Mouse (Mus musculus) olfactory bulb, adult 2 months (tissue): ENCODE measurements at regions not wholly inside any gene's neighbourhood (a gene's known extent, or its start where the extent isn't known, plus 50 kb on each side); places are given as distances from the start of the nearest gene placed in this dataset.

ENCODE experiments used
- H3K27ac ChIP-seq: fragments of 200-500 bp; 2 replicates; pipeline ENCODE4 v1.5.1; 2012; ENCODE audit warnings: low read depth, low read length; ENCODE audit not compliant: insufficient read depth
- H3K4me1 ChIP-seq: fragments of 200-500 bp; 2 replicates; pipeline ENCODE4 v1.6.1; 2012; ENCODE audit warnings: low read length; ENCODE audit not compliant: control insufficient read depth, insufficient read depth
- H3K4me3 ChIP-seq: fragments of 200-500 bp; 2 replicates; pipeline ENCODE4 v1.5.1; 2012; ENCODE audit warnings: mild to moderate bottlenecking, low read depth, low read length, moderate library complexity; ENCODE audit not compliant: insufficient read depth
- CTCF ChIP-seq: fragments of 200-500 bp; IDR thresholded peaks from 2 replicates; pipeline ENCODE4 v1.5.1; 2012; ENCODE audit warnings: low read depth, mild to moderate bottlenecking, low read length, moderate library complexity; ENCODE audit not compliant: insufficient read depth
- POLR2A ChIP-seq: fragments of 200-500 bp; IDR thresholded peaks from 2 replicates; pipeline ENCODE4 v1.6.1; 2012; ENCODE audit warnings: mild to moderate bottlenecking, low read depth, low read length, moderate library complexity; ENCODE audit not compliant: insufficient read depth
- WGBS: fragments of 180-500 bp; shearing (Covaris S2); methylation state at CpG from one replicate; pipeline ENCODE4 v1.1.7; 2018; 5-methylcytosine and 5-hydroxymethylcytosine counted together

GRCm38 (mm10) chr10:15249402-15250086 lies 531.5 kb upstream of the Gje1 start:
- TF ChIP-seq CTCF = no peak
- TF ChIP-seq POLR2A = no peak
- 37% methylated on average over 2 of the region's 2 CpGs for WGBS
- no peaks in the 10 kb centered on the region for H3K4me1 ChIP-seq
- no peak overlapping the region for H3K4me3 ChIP-seq
- no peak overlapping the region for H3K27ac ChIP-seq

GRCm38 (mm10) chr10:15248899-15249298 lies 530.9 kb upstream of the Gje1 start:
- no peak overlapping the region for H3K4me3 ChIP-seq
- no peak overlapping the region for H3K27ac ChIP-seq
- H3K4me1 ChIP-seq = no peaks in the 10 kb centered on the region
- 61% methylated on average over 3 of the region's 3 CpGs for WGBS
- TF ChIP-seq CTCF (no peak), POLR2A (no peak)

DNA sequence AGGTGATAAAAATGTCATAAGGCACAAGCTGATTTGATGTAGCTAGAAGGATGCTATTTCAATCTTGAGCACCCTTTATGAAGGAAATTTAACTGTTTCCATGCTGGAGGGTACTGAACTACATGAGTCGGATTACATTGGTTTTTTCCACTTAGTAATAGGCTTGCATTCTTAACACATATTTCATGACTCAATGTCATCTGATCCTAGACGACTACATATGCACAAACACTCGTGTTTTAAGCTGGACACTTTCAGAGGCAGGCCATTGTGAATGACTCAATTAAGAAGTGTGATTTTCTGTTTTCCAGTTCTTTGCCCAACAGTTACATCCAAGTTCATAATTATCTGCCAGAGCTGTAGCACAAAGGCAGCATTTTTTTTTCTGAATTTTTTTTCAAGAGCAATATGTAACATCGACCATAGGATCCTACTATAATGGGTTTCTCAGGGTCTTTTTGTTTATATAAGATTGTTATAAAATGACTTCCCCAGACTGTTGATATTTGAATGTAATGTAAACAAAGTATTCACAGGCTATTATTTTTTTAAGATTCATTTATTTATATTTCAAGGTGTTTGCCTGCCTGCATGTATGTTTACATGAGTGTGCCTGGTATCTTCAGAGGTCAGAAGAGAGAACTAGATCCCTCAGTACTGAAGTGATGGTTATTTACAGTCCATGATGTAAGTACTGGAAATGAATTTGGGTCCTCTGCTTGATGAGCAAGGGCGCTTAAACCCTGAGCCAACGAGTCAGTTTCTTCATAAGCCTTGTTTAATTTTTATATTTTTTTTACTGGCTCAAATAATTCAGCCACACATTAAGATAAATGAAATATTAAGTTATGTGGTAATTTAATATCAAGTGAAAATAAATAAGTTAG lies 526.6 kb upstream of the Gje1 start:
- no peak overlapping the region for H3K27ac ChIP-seq
- 77% methylated on average over 6 of the region's 6 CpGs for WGBS
- no peak overlapping the region for H3K4me3 ChIP-seq
- no peak for TF ChIP-seq CTCF
- TF ChIP-seq POLR2A = no peak
- H3K4me1 ChIP-seq = no peaks in the 10 kb centered on the region

DNA sequence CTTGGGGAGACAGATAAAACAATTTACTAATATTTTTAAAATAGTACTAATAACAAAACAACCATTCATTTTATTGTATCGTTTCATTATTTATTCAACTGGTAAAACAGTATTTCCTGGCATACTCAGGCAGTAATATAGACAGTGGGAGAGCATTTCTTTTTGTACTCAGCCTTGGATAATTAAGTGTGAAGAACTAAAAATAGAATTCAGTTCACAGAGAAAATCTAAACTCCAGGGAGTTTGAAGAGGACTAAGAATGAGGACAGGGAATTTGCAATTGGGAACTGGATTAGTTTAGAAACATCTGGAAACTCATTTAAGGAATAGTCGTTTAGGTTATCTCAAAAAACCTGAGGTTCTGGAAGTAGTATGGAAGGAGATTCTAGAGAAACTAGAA lies 525.4 kb upstream of the Gje1 start:
- TF ChIP-seq POLR2A (no peak), CTCF (no peak)
- 27% methylated on average over 2 of the region's 2 CpGs for WGBS
- H3K4me1 ChIP-seq = no peaks in the 10 kb centered on the region

DNA sequence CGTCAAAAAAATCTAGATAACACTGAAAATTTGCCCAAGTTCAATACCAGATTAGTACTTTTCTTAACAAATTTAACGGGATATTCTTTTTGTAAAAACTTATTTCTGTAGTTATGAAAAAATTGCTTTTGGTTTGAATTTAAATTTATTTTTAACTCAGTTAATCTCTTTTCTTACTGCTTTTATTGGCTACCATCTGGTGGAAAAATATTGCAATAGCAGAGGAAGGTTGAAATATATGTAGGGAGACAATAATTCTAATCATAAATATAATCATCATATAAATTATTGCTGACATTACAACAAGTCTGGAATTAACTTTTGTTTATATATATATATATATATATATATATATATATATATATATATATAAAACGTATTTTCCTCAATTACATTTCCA lies 500.9 kb upstream of the Gje1 start:
- Histone ChIP-seq H3K27ac (no peak overlapping the region), H3K4me3 (no peak overlapping the region), H3K4me1 (no peaks in the 10 kb centered on the region)
- 87% methylated on average over 3 of the region's 3 CpGs for WGBS
- TF ChIP-seq POLR2A (no peak), CTCF (no peak)

More for the DNA sequence above, 525.4 kb upstream of the Gje1 start:
- H3K4me3 ChIP-seq = no peak overlapping the region
- no peak overlapping the region for H3K27ac ChIP-seq

DNA sequence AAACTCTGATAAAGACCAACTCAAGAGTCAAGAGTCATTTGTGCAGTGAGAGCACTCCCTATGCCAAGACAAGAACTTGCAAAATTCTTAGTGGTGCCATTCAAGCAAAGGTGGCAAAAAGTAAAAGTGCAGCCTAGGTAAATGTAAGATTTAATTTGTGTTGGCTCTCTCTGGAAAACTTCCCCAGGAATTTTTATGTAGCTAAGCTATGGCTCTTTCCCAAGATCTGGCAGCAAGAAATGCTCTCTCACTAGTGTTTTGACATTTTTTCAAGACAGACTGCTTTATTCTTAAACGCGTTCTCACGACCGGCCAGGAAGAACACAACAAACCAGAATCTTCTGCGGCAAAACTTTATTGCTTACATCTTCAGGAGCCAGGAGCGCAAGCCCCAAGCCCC lies 461.6 kb upstream of the Gje1 start:
- TF ChIP-seq POLR2A (no peak), CTCF (no peak)
- Histone ChIP-seq H3K27ac (no peak overlapping the region), H3K4me1 (no peaks in the 10 kb centered on the region), H3K4me3 (no peak overlapping the region)
- WGBS = 64% methylated on average over 6 of the region's 6 CpGs

DNA sequence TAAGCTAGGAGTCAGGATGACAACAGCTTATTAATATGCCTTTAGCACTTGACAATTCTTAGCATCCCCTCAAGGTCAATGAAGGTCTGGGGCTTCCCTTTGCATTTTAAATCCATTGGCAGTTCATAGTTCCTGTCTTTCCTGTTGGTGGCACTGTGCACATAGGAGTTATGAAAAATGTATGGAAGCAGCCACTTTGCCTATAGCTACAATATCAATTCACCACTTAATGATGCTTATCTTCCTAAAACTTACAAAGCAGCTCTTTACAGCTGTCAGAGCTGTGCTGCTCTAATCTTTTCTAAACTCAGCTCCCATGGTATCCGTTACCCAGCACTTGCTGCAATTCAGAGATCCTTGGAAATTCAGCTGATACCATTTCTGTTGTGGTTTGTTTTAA lies 456.4 kb upstream of the Gje1 start:
- TF ChIP-seq CTCF (no peak), POLR2A (no peak)
- Histone ChIP-seq H3K4me1 (no peaks in the 10 kb centered on the region), H3K4me3 (no peak overlapping the region), H3K27ac (no peak overlapping the region)
- 70% methylated on average over 1 of the region's 1 CpGs for WGBS

GRCm38 (mm10) chr10:15172558-15172957 lies 454.5 kb upstream of the Gje1 start:
- H3K4me1 ChIP-seq = no peaks in the 10 kb centered on the region
- no peak overlapping the region for H3K4me3 ChIP-seq
- TF ChIP-seq CTCF (no peak), POLR2A (no peak)
- 50% methylated on average over 1 of the region's 1 CpGs for WGBS
- no peak overlapping the region for H3K27ac ChIP-seq

- WGBS = 55% methylated on average over 2 of the region's 2 CpGs
- no peak overlapping the region for H3K4me3 ChIP-seq
- H3K27ac ChIP-seq = no peak overlapping the region
- H3K4me1 ChIP-seq = no peaks in the 10 kb centered on the region
- TF ChIP-seq POLR2A = no peak
- no peak for TF ChIP-seq CTCF
Observed at GRCm38 (mm10) chr10:15140703-15141102, 422.7 kb upstream of the Gje1 start.
